Mouse (Mus musculus) myocyte (in vitro differentiated cells): ENCODE results near the gene Meiob. TPM values are rescaled to one million over a fixed set of nuclear protein-coding genes. Genes with fewer than 3 reads are reported as not detected.

Experiments
- H3K27me3 ChIP-seq: one replicate; pipeline ENCODE4 v1.6.1; 2011; ENCODE audit not compliant: control insufficient read depth, insufficient read depth, insufficient read length
- H3K36me3 ChIP-seq: one replicate; pipeline ENCODE4 v1.6.1; 2011; ENCODE audit not compliant: control insufficient read depth, insufficient read depth
- H3K4me2 ChIP-seq: one replicate; pipeline ENCODE4 v1.6.1; 2011; ENCODE audit warnings: low read depth, control low read depth
- H3K4me3 ChIP-seq: one replicate; pipeline ENCODE4 v1.5.1; 2011; ENCODE audit warnings: mild to moderate bottlenecking, control low read depth, moderate library complexity
- H3K79me2 ChIP-seq: one replicate; pipeline ENCODE4 v1.6.1; 2011; ENCODE audit not compliant: control insufficient read depth, insufficient read depth
- H3ac ChIP-seq: one replicate; pipeline ENCODE4 v1.6.1; 2011; ENCODE audit not compliant: control insufficient read depth, insufficient read length
- CEBPB ChIP-seq: IDR thresholded peaks from 2 replicates; pipeline ENCODE4 v1.6.1; 2011; ENCODE audit warnings: mild to moderate bottlenecking, moderate library complexity; ENCODE audit not compliant: poor library complexity, insufficient read depth, severe bottlenecking
- E2F4 ChIP-seq: IDR thresholded peaks from one replicate; pipeline ENCODE4 v1.6.1; 2011; ENCODE audit warnings: mild to moderate bottlenecking, control low read depth, moderate library complexity; ENCODE audit not compliant: insufficient read depth
- MAX ChIP-seq: IDR thresholded peaks from one replicate; pipeline ENCODE4 v1.6.1; 2011; ENCODE audit warnings: low read depth, mild to moderate bottlenecking, control low read depth
- MYOD1 ChIP-seq, 3 experiments: IDR thresholded peaks; one replicate each; pipeline ENCODE4 v1.6.1; 2011; ENCODE audit warnings: control low read depth in 2 of 3, low read depth in 2 of 3, mild to moderate bottlenecking in 2 of 3, moderate library complexity in 1 of 3; ENCODE audit not compliant: insufficient read length in 2 of 3, control insufficient read depth in 1 of 3
- MYOG ChIP-seq, 3 experiments: IDR thresholded peaks; one replicate each; pipeline ENCODE4 v1.6.1; 2011; ENCODE audit warnings: control low read depth in 2 of 3, low read depth in 2 of 3, mild to moderate bottlenecking in 2 of 3; ENCODE audit not compliant: insufficient read length in 2 of 3, control insufficient read depth in 1 of 3, insufficient read depth in 1 of 3
- POLR2A ChIP-seq: IDR thresholded peaks from one replicate; pipeline ENCODE4 v1.6.1; 2011; ENCODE audit warnings: low read depth, mild to moderate bottlenecking, control low read depth, moderate library complexity; ENCODE audit not compliant: insufficient read length
- POLR2AphosphoS2 ChIP-seq: IDR thresholded peaks from one replicate; pipeline ENCODE4 v1.6.1; 2011; ENCODE audit warnings: low read depth, control low read depth; ENCODE audit not compliant: insufficient read length
- REST ChIP-seq: IDR thresholded peaks from one replicate; pipeline ENCODE4 v1.6.1; 2011; ENCODE audit warnings: mild to moderate bottlenecking, control low read depth, moderate library complexity; ENCODE audit not compliant: insufficient read depth, insufficient read length
- SRF ChIP-seq: IDR thresholded peaks from one replicate; pipeline ENCODE4 v1.6.1; 2011; ENCODE audit warnings: low read depth; ENCODE audit not compliant: control insufficient read depth, insufficient read length
- TCF12 ChIP-seq: IDR thresholded peaks from one replicate; pipeline ENCODE4 v1.6.1; 2011; ENCODE audit warnings: mild to moderate bottlenecking, control low read depth; ENCODE audit not compliant: poor library complexity, insufficient read depth, severe bottlenecking
- TCF3 ChIP-seq: IDR thresholded peaks from one replicate; pipeline ENCODE4 v1.6.1; 2011; ENCODE audit warnings: low read depth, control low read depth; ENCODE audit not compliant: insufficient read length
- USF1 ChIP-seq: IDR thresholded peaks from one replicate; pipeline ENCODE4 v1.6.1; 2011; ENCODE audit warnings: low read depth, mild to moderate bottlenecking, control low read depth, moderate library complexity
- polyA plus RNA-seq: library from polyadenylated mRNA; unstranded; fragments of >200 nt; fragmentation: generic; extraction: Trizol; gene quantifications from one replicate; pipeline ENCODE4 v1.2.1, GENCODE M21; 2012; ENCODE audit warnings: missing spikeins

Meiob gene
- not detected for polyA plus RNA-seq

DNA sequence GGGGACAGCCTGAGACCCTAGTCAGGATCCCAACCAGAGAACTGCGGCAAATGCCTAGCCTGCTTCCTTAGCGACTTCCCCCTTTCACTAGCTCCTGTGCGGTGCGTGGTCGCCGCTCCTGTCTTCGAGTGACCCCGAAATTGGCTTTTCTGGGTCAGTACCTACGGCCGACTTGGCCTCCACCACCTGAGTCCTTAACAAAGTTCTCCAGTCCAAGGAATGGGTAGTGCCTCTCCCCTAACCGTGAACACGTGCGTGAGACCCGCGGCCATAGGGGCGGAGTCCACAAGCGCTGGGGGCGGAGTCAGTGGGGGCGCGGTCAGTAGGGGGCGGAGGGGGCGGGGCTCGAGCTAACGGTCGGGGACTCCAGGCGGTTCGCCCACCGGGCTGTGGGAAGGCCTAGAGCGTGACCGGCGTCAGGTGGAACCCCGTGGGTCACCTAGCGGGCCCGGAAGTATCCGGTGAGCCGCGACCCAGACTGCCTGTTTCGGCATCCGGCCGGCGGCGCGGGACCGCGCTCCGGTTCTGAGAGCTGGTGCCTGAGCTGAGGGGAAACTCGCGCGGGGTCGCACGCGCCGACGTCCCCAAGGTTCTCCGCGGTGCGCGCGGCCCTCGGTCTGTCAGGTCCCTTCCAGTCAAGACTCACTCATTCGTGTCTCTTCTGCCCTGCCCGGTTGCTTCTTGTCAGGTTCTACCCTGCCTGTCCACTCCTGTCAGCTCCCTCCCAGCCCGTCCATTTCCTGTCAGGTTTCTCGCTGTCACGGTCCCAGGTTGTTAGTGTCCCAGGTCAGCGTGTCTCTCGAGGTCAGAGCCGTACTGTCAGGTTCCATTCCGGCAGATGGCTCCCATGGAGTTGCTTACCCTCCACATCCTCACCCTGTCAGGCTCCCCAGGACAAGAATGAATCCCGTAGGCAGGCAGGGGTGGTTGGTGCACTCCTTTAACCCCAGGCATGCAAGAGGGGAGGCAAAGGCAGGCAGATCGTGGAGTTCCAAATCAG is at the start of gene Meiob:
Gene Meiob, plus strand, starts transcription at position 338 of the 1,000 bp plus-strand sequence.
- no peak within 1 kb of the TSS for H3ac ChIP-seq
- H3K36me3 ChIP-seq, result no peaks in the 10 kb centered on the region
- peaks cover 34% of the 10 kb centered on the region for H3K27me3 ChIP-seq
- no peak within 1 kb of the TSS for H3K4me3 ChIP-seq
- H3K4me2 ChIP-seq, result no peak within 1 kb of the TSS
- TF ChIP-seq POLR2A (no peak), MAX (no peak), MYOD1 (IDR thresholded peaks at IDR 0.05; ENCODE audit: control insufficient read depth in 1 of 3, insufficient read length in 2 of 3, low read depth in 2 of 3) (no peak), CEBPB (no peak), TCF3 (no peak), E2F4 (no peak), USF1 (no peak), MYOG (IDR thresholded peaks at IDR 0.05; ENCODE audit: control insufficient read depth in 1 of 3, insufficient read depth in 1 of 3, insufficient read length in 2 of 3, low read depth in 2 of 3) (no peak), POLR2AphosphoS2 (no peak), TCF12 (no peak), REST (no peak), SRF (no peak)
- no peaks in the 10 kb centered on the region for H3K79me2 ChIP-seq

DNA sequence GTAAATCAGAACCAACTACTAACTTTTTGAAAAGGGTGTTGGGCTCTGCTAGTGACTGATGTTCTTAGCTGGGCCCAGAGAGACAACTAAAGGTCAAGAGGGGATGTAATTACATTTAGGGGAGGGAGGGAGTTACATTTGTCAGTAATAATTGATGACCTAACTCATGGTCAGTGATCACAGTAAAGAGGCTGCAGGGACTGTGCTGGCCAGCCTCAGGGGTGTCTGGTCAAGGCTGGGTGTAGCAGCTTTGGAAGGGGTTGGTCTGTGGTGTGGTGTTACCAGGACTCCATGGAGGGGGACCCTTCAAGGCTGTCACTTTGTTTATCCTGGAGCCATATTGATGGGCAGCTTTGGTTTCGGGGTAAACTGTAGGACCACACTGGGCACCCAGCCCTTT is 46.7 kb upstream of the Meiob start:
- TF ChIP-seq MYOG (IDR thresholded peaks at IDR 0.05; ENCODE audit: control insufficient read depth in 1 of 3, insufficient read depth in 1 of 3, insufficient read length in 2 of 3, low read depth in 2 of 3) (no peak), E2F4 (no peak), POLR2AphosphoS2 (no peak), POLR2A (no peak), MAX (no peak), USF1 (no peak), MYOD1 (IDR thresholded peaks at IDR 0.05; ENCODE audit: control insufficient read depth in 1 of 3, insufficient read length in 2 of 3, low read depth in 2 of 3) (no peak), TCF3 (no peak), CEBPB (no peak), TCF12 (no peak)
- Histone ChIP-seq H3K79me2 (no peaks in the 10 kb centered on the region), H3ac (no peak overlapping the region), H3K27me3 (peaks cover 56% of the 10 kb centered on the region), H3K4me3 (no peak overlapping the region), H3K4me2 (no peak overlapping the region), H3K36me3 (no peaks in the 10 kb centered on the region)

DNA sequence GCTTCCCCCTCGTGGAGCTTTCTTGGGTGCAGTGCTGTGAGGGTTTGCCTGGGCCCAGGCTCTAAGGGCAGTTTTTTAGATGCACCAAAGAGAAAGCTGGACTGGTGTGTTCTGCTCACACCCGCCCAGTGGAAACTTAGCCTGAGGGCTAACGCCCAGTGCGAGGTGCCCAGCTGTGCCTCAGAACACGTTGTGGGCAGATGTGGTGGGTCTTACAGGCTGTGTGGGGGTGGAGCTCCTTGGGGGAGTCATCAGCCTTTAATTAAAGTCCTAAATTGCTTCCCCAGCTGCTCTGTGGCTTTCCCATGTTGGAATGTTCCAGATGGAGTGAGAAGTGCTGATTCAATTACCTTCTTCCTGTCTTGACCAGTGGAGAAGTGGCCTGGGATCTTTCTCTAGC is 43.0 kb upstream of the Meiob start:
- Histone ChIP-seq H3K27me3 (peaks cover 55% of the 10 kb centered on the region), H3K4me3 (no peak overlapping the region), H3ac (no peak overlapping the region), H3K79me2 (no peaks in the 10 kb centered on the region), H3K4me2 (no peak overlapping the region), H3K36me3 (no peaks in the 10 kb centered on the region)
- TF ChIP-seq REST (no peak), E2F4 (no peak), USF1 (no peak), POLR2AphosphoS2 (no peak)

DNA sequence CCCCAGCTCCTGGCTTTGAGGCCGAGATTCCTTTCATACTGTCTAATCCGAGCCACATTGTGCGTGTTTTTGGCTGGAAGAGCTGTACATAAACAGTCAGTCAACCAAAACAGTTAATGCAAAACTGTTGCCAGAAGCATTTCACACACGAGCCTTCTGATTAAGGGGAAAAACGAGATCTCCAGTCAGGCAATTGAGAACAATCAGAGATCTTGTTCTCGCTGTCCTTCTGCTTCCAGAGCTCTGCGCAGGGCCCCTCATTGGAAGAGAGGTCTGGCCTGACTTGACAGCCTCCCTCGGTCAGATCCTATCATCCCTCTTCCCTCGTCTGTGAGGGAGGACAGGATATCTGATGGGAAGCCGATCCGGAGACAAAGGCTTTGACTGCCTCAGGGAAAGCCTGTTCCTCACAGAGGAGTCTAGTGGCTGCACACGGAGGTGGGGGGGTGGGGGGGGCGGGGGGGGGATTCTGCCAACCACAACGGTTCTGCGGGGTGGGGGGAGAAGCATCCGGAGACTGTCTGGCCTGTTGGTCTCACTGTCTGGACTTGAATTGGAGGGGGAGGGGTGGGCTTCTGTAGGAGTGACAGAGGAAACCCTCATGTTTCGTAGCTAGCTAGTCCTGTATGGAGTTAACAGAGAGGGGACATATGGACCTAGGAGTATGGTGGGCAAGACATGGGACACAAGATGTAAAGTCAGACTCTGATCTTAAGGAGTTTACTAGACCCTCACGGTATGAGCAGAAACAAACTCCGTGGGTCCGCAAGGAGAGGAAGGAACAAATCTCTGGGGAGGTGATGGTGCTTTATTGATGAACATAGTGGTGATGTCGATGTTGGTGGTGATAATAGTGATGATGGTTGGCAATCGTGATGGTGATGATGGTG is 38.8 kb upstream of the Meiob start:
- no peak overlapping the region for H3K4me2 ChIP-seq

More for the DNA sequence above, 38.8 kb upstream of the Meiob start:
- H3K4me3 ChIP-seq, result no peak overlapping the region
- no peak overlapping the region for H3ac ChIP-seq
- H3K36me3 ChIP-seq, result no peaks in the 10 kb centered on the region
- H3K79me2 ChIP-seq, result no peaks in the 10 kb centered on the region
- TF ChIP-seq REST (no peak), MYOD1 (IDR thresholded peaks at IDR 0.05; ENCODE audit: control insufficient read depth in 1 of 3, insufficient read length in 2 of 3, low read depth in 2 of 3) (no peak), MYOG (IDR thresholded peaks at IDR 0.05; ENCODE audit: control insufficient read depth in 1 of 3, insufficient read depth in 1 of 3, insufficient read length in 2 of 3, low read depth in 2 of 3) (no peak), MAX (no peak), TCF3 (no peak), USF1 (no peak), E2F4 (no peak), SRF (no peak), POLR2AphosphoS2 (no peak), CEBPB (no peak), TCF12 (no peak)
- peaks cover 60% of the 10 kb centered on the region for H3K27me3 ChIP-seq
